Mouse (Mus musculus) CH12.LX (cell line): ENCODE measurements at regions not wholly inside any gene's neighbourhood (a gene's known extent, or its start where the extent isn't known, plus 50 kb on each side); places are given as distances from the start of the nearest gene placed in this dataset.

Source experiments
- DNase-seq: peaks from one replicate; pipeline ENCODE4 v3.0.0-alpha.2; 2013; ENCODE audit errors: extremely low read depth
- H3K27ac ChIP-seq: 2 replicates; pipeline ENCODE4 v1.5.1; 2012; ENCODE audit warnings: low read depth, mild to moderate bottlenecking, control low read depth, moderate library complexity; ENCODE audit not compliant: insufficient read depth
- H3K27me3 ChIP-seq: replicated peaks from 2 replicates; pipeline ENCODE3; 2012; ENCODE audit warnings: inconsistent platforms
- H3K36me3 ChIP-seq, 2 experiments: replicated peaks in 1 of 2; 2 replicates each; pipeline versions ENCODE3 to v1.6.1; 2012; ENCODE audit warnings: inconsistent platforms in 1 of 2, low read length in 1 of 2, mild to moderate bottlenecking in 1 of 2, mixed read lengths in 1 of 2, moderate library complexity in 1 of 2; ENCODE audit not compliant: control insufficient read depth in 1 of 2, insufficient read depth in 1 of 2
- H3K4me1 ChIP-seq, 2 experiments: 2 replicates each; pipeline ENCODE4 v1.6.1; 2012; ENCODE audit warnings: inconsistent platforms in 1 of 2, moderate library complexity in 1 of 2; ENCODE audit not compliant: insufficient read depth in 2 of 2, control insufficient read depth in 1 of 2
- H3K4me2 ChIP-seq: 2 replicates; pipeline ENCODE4 v1.6.1; 2012; ENCODE audit warnings: low read depth, mild to moderate bottlenecking, control low read depth; ENCODE audit not compliant: poor library complexity, insufficient read depth, severe bottlenecking
- H3K4me3 ChIP-seq, 3 experiments: fragments of 150-350 bp in 1 of 3; sonication (generic) in 1 of 3; replicated peaks in 1 of 3; 2 replicates each; pipeline versions ENCODE3 to v1.5.1; 2011 to 2012; ENCODE audit warnings: low read depth in 2 of 3, low read length in 2 of 3, mild to moderate bottlenecking in 2 of 3, moderate library complexity in 2 of 3, control low read depth in 1 of 3, improper control_type of control experiment in 1 of 3, inconsistent platforms in 1 of 3, mixed read lengths in 1 of 3; ENCODE audit not compliant: poor library complexity in 1 of 3
- H3K79me2 ChIP-seq: replicated peaks from 2 replicates; pipeline ENCODE4 v1.6.1; 2012; ENCODE audit warnings: mild to moderate bottlenecking, moderate library complexity; ENCODE audit not compliant: control insufficient read depth, poor library complexity, insufficient read depth, severe bottlenecking; ENCODE audit errors: extremely low read depth
- H3K9ac ChIP-seq: 2 replicates; pipeline ENCODE4 v1.6.1; 2012; ENCODE audit warnings: low read depth, mild to moderate bottlenecking, control low read depth, moderate library complexity; ENCODE audit not compliant: insufficient read depth
- H3K9me3 ChIP-seq: replicated peaks from 2 replicates; pipeline ENCODE3; 2012; ENCODE audit warnings: low read length, inconsistent platforms, mixed read lengths
- CHD2 ChIP-seq: IDR thresholded peaks from 2 replicates; pipeline ENCODE4 v1.6.1; 2011; ENCODE audit warnings: low read length, improper control_type of control experiment
- CTCF ChIP-seq, 2 experiments: IDR thresholded peaks in 1 of 2; conservative IDR thresholded peaks in 1 of 2; 2 replicates each; pipeline ENCODE4 v1.5.1; 2011 to 2012; ENCODE audit warnings: low read depth in 2 of 2, low read length in 2 of 2, improper control_type of control experiment in 1 of 2, inconsistent platforms in 1 of 2, mild to moderate bottlenecking in 1 of 2, moderate library complexity in 1 of 2
- ELF1 ChIP-seq: IDR thresholded peaks from 2 replicates; pipeline ENCODE4 v1.6.1; 2014; ENCODE audit warnings: low read depth, mild to moderate bottlenecking, inconsistent platforms, low read length, improper control_type of control experiment
- EP300 ChIP-seq: IDR thresholded peaks from 2 replicates; pipeline ENCODE4 v1.6.1; 2011; ENCODE audit warnings: low read length, improper control_type of control experiment
- ETS1 ChIP-seq: conservative IDR thresholded peaks from 2 replicates; pipeline ENCODE4 v1.6.1; 2012; ENCODE audit warnings: low read depth, mild to moderate bottlenecking, inconsistent platforms, low read length, improper control_type of control experiment, moderate library complexity
- JUN ChIP-seq: IDR thresholded peaks from 2 replicates; pipeline ENCODE4 v1.6.1; 2011; ENCODE audit warnings: low read depth, mild to moderate bottlenecking, low read length, improper control_type of control experiment, moderate library complexity; ENCODE audit not compliant: insufficient read depth
- JUND ChIP-seq: conservative IDR thresholded peaks from 2 replicates; pipeline ENCODE4 v1.6.1; 2011; ENCODE audit warnings: low read depth, low read length, improper control_type of control experiment
- MAFK ChIP-seq: IDR thresholded peaks from 2 replicates; pipeline ENCODE4 v1.6.1; 2011; ENCODE audit warnings: low read length, improper control_type of control experiment; ENCODE audit not compliant: insufficient replicate concordance
- MEF2A ChIP-seq: IDR thresholded peaks from 2 replicates; pipeline ENCODE4 v1.6.1; 2014; ENCODE audit warnings: low read depth, mild to moderate bottlenecking, inconsistent platforms, low read length, improper control_type of control experiment, borderline replicate concordance
- NELFE ChIP-seq: IDR thresholded peaks from 2 replicates; pipeline ENCODE4 v1.6.1; 2011; ENCODE audit warnings: low read depth, low read length, improper control_type of control experiment
- SIN3A ChIP-seq: IDR thresholded peaks from 2 replicates; pipeline ENCODE4 v1.6.1; 2012; ENCODE audit warnings: low read length, improper control_type of control experiment, inconsistent platforms
- SMC3 ChIP-seq: IDR thresholded peaks from 2 replicates; pipeline ENCODE4 v1.6.1; 2011; ENCODE audit warnings: low read depth, low read length, improper control_type of control experiment
- TBP ChIP-seq: conservative IDR thresholded peaks from 2 replicates; pipeline ENCODE4 v1.6.1; 2011; ENCODE audit warnings: low read depth, low read length, improper control_type of control experiment
- TCF12 ChIP-seq: IDR thresholded peaks from 2 replicates; pipeline ENCODE4 v1.6.1; 2014; ENCODE audit warnings: low read depth, mild to moderate bottlenecking, inconsistent platforms, low read length, improper control_type of control experiment
- UBTF ChIP-seq: IDR thresholded peaks from 2 replicates; pipeline ENCODE4 v1.6.1; 2012; ENCODE audit warnings: low read depth, mild to moderate bottlenecking, inconsistent platforms, low read length, improper control_type of control experiment, moderate library complexity
- USF1 ChIP-seq: IDR thresholded peaks from 2 replicates; pipeline ENCODE4 v1.6.1; 2014; ENCODE audit warnings: low read depth, mild to moderate bottlenecking, inconsistent platforms, low read length, improper control_type of control experiment
- USF2 ChIP-seq: conservative IDR thresholded peaks from 2 replicates; pipeline ENCODE4 v1.6.1; 2011; ENCODE audit warnings: low read depth, low read length, improper control_type of control experiment
- ZNF384 ChIP-seq: IDR thresholded peaks from 2 replicates; pipeline ENCODE4 v1.6.1; 2012; ENCODE audit warnings: low read depth, low read length, improper control_type of control experiment, inconsistent platforms
- dilution Hi-C: fragments of 300-500 bp; cut with MboI; formaldehyde crosslinking; loops from 2 replicates; pipeline ENCODE4 v1.14.3; 2020; ENCODE audit warnings: low sequenced_read_pairs; ENCODE audit not compliant: extremely low pct_unique_long_range_greater_than_20kb, extremely low pct_ligation_motif_present
- in situ Hi-C: fragments of 300-500 bp; cut with MboI; formaldehyde crosslinking; loops from 3 replicates; pipeline ENCODE4 v1.14.3; 2019; ENCODE audit warnings: low sequenced_read_pairs, low pct_ligation_motif_present, low pct_unique_long_range_greater_than_20kb, mixed read lengths

- dilution Hi-C loops (no loop called here), in situ Hi-C loops (no loop called here)
- Histone ChIP-seq H3K79me2 (no peaks in the 10 kb centered on the region), H3K9ac (no peak overlapping the region), H3K27ac (no peak overlapping the region), H3K4me1 (peaks cover 0 to 3% of the 10 kb centered on the region in 2 experiments; a peak in 1 of 4 replicates), H3K4me3 (no peak overlapping the region), H3K27me3 (no peaks in the 10 kb centered on the region), H3K9me3 (no peaks in the 10 kb centered on the region), H3K36me3 (no peaks in the 10 kb centered on the region), H3K4me2 (no peak overlapping the region)
- no peak for DNase-seq
- TF ChIP-seq MEF2A, result no peak
- no peak for TF ChIP-seq JUND
- TF ChIP-seq SMC3, result no peak
- no peak for TF ChIP-seq MAFK
- TF ChIP-seq TCF12, result no peak
- TF ChIP-seq JUN, result no peak
- TF ChIP-seq EP300, result no peak
- TF ChIP-seq ETS1, result no peak
- no peak for TF ChIP-seq USF1
- no peak for TF ChIP-seq UBTF
- TF ChIP-seq SIN3A, result no peak
- TF ChIP-seq ZNF384, result no peak
- TF ChIP-seq USF2, result no peak
Observed at GRCm38 (mm10) chr3:117071851-117072250, 103.1 kb upstream of the Palmd start.

GRCm38 (mm10) chr3:117067470-117068053 lies 98.8 kb upstream of the Palmd start:
- Histone ChIP-seq H3K9ac (no peak overlapping the region), H3K79me2 (no peaks in the 10 kb centered on the region), H3K27ac (no peak overlapping the region), H3K4me3 (no peak overlapping the region), H3K36me3 (no peaks in the 10 kb centered on the region), H3K9me3 (no peaks in the 10 kb centered on the region), H3K27me3 (no peaks in the 10 kb centered on the region), H3K4me1 (peaks cover 0 to 3% of the 10 kb centered on the region in 2 experiments; a peak in 1 of 4 replicates), H3K4me2 (peak overlapping the region; percentile 16; the same call in 1 of the 2 replicates)
- no peak for DNase-seq
- no peak for TF ChIP-seq USF1
- TF ChIP-seq ZNF384, result no peak
- TF ChIP-seq NELFE, result no peak
- TF ChIP-seq CHD2, result no peak
- TF ChIP-seq ELF1, result no peak
- no peak for TF ChIP-seq TCF12
- TF ChIP-seq TBP, result no peak
- no peak for TF ChIP-seq EP300
- no peak for TF ChIP-seq JUND
- no peak for TF ChIP-seq CTCF (conservative IDR thresholded peaks at IDR 0.05 in 1 of 2, IDR thresholded peaks at IDR 0.05 in 1 of 2; ENCODE audit: low read depth in 2 of 2, low read length in 2 of 2)
- dilution Hi-C loops (no loop called here), in situ Hi-C loops (no loop called here)
